Mouse (Mus musculus) brain, embryonic 14.5 days (tissue): ENCODE measurements around the gene Scn4a.
A peak's percentile ranks its signal among the peaks of the same experiment; 100 is the strongest.

Experiments
- CTCF ChIP-seq: fragments of 200-500 bp; IDR thresholded peaks from 2 replicates; pipeline ENCODE4 v1.5.1; 2012; ENCODE audit warnings: inconsistent platforms, mild to moderate bottlenecking, moderate library complexity, borderline replicate concordance; ENCODE audit not compliant: insufficient read depth, insufficient read length; ENCODE audit errors: extremely low read depth
- POLR2A ChIP-seq: fragments of 200-500 bp; IDR thresholded peaks from 2 replicates; pipeline ENCODE4 v1.6.1; 2012; ENCODE audit warnings: mild to moderate bottlenecking, inconsistent platforms, borderline replicate concordance; ENCODE audit not compliant: poor library complexity, insufficient read depth, insufficient read length, severe bottlenecking; ENCODE audit errors: extremely low read depth

GRCm38 (mm10) chr11:106302634-106303033, 50.5 kb downstream of the Scn4a start:
- TF ChIP-seq POLR2A (no peak), CTCF (peak; percentile 81)
